Mouse (Mus musculus) left cerebral cortex, postnatal 36 days (tissue): Measurements from ENCODE around the gene Sdr39u1. TPM values are rescaled to one million over a fixed set of nuclear protein-coding genes. Genes with fewer than 3 reads are reported as not detected.

ENCODE experiments used
- DNase-seq, 2 experiments: peaks; one replicate each; pipeline ENCODE4 v3.0.0; 2021 to 2022; ENCODE audit warnings: low spot score in 2 of 2, mixed read lengths in 1 of 2
- intact Hi-C: fragments of 180-260 bp; cut with DNase I; formaldehyde crosslinking; loops from one replicate; pipeline ENCODE4 v1.15.1; 2025
- total RNA-seq, 2 experiments: library from RNA; stranded (reverse); gene quantifications; 2 replicates each; pipeline ENCODE4 v1.2.3; 2021

Sdr39u1 gene
- 100 to 1,000 TPM in 1 of 2 experiments, 10 to 100 TPM in 1; 89.7 to 104 TPM for total RNA-seq

GRCm38 (mm10) chr14:55899701-55900413 lies at the start of gene Sdr39u1:
Sdr39u1 (minus strand) TSS chr14:55900293.
- intact Hi-C loops: no loop called here
- peak; percentile 87 for DNase-seq

GRCm38 (mm10) chr14:55946269-55946969 lies 46.3 kb upstream of the Sdr39u1 start:
- intact Hi-C loops: no loop called here
- DNase-seq: no peak

DNA sequence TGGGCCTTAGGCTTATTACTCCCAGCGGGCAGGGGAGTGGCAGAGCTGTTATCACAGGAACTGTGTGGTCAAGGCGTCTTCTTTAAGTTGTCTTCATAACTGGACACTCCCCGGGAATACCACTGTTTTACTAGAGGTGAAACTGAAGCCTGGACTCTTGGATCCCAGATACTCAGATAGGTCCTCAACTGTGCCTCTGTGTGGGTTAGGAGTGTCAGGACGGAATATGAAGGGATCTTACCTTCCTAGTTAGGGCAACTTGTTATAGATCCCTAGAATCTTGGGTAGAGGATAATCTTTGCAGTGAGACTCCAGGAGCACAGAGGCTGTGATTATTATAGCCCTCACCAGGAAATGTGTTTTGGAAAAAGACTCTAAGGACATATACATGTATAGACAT lies 44.5 kb upstream of the Sdr39u1 start, which contains the start of gene Cma1:
TSS of gene Cma1 (minus strand) at position 101 of the 400 bp plus-strand sequence.
- intact Hi-C loops: no loop called here
- DNase-seq: no peak

- intact Hi-C loops: no loop called here
- DNase-seq: no peak
Measured at GRCm38 (mm10) chr14:55943601-55944000, 43.5 kb upstream of the Sdr39u1 start.

- intact Hi-C loops: no loop called here
- DNase-seq: no peak
Measured at GRCm38 (mm10) chr14:55940070-55940800, 40.1 kb upstream of the Sdr39u1 start.

DNA sequence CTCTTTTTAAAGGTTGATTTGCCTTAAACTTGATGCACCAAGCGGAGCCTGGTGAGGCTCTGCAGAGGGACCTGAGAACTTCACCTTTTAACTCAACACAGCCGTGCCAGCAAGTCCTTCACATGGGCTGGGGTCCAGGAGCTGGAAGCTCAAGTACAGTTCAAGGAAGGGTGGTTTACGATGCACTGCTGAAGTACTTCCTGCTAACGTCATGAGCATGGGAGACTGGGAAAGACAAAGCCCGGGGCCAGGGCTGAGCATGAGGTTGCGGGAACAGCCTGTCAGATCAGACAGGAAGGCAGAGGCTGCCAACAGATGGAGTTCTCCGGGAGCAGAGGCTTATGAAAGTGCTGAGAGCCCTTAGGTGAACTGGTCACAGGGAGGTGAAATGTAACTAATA lies 33.5 kb upstream of the Sdr39u1 start:
- intact Hi-C loops: no loop called here
- DNase-seq: no peak

DNA sequence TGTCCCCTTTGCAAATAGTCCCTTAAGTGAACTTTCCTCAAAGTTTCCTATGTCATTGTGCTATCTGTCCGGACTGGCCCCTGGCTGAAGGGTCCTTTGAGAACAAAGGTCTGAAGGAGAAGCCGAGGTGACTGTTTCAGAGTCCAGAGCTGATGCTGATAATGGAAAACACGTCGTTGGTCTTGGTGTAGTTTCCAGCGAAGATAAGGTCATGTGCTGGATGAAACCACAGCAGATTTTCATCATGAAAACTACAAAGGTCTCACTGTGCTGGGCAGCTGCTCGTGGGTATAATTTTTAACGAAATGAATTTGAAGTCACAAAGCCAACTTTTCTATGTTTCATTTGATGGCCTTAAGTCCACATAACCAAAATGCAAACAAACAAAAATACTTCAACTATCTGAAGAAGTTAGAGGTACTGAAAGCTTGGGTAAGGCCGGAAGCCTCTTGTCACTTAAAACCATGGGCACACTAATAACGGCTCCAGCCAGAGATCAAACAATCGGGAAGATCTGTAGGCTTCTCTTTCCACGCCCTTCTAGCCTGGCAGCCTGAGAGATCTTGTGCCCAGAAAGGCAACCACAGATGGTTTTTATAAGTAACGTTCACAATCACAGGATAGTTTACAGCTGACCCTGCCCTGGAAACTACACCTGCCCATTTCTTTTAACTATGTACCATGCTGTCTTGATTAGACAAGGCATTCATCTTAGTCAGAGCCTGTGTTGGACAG lies 29.3 kb upstream of the Sdr39u1 start:
- no peak for DNase-seq
- intact Hi-C loops: no loop called here

DNA sequence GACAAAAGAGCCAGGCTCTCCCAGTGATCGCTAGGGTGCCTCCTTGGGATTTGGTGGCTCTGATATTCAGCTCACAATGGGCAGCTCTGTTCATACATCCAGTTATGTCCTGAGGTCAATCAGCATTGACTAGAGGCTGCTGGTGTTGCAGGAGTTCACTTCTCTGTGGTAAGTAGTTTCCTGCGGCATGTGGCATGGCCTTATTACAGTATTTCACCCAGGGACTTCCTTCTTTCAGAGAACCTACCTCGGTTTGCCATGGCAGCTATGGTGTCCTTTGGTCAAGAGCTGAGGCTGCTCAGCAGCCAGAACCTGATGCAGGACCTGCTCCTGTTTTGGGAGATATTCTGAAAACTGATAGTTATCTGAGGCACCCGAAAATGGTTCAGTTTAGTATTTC lies 26.8 kb upstream of the Sdr39u1 start:
- DNase-seq: no peak
- intact Hi-C loops: no loop called here

GRCm38 (mm10) chr14:55922475-55923232 lies 22.6 kb upstream of the Sdr39u1 start:
- no peak for DNase-seq
- intact Hi-C loops: no loop called here

- DNase-seq: peak; percentile 36 to 58
Measured at GRCm38 (mm10) chr14:55918240-55919082, 18.4 kb upstream of the Sdr39u1 start.

DNA sequence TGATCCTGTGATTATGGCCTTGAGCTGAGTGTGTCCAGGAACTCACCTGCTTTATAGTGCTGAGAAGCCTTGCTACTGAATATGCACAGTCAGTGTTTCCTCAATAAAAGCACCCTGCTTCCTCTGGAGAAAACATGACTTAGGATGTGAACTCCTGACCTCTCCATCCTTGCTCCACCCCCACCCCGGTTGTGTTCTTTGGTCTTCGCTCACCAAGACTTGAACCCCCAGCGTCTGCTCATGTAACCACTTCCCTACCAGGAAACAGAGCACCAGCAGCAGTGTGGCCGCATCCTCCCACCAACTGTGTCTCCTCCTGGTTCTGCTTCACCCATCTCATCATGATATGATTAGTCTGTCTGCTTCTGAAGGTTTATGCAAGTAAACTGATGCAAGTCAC lies 13.3 kb upstream of the Sdr39u1 start:
- no peak for DNase-seq
- intact Hi-C loops: no loop called here

More at GRCm38 (mm10) chr14:55918240-55919082, 18.4 kb upstream of the Sdr39u1 start:
- intact Hi-C loops: loop anchor here (2.0 to 5.0 kb wide), 3 partner anchors 46 to 151 kb away; partner anchors contain the start of genes Ltb4r1 and Nfatc4

GRCm38 (mm10) chr14:55905518-55905917 lies 5.4 kb upstream of the Sdr39u1 start:
- DNase-seq: no peak
- intact Hi-C loops: no loop called here

DNA sequence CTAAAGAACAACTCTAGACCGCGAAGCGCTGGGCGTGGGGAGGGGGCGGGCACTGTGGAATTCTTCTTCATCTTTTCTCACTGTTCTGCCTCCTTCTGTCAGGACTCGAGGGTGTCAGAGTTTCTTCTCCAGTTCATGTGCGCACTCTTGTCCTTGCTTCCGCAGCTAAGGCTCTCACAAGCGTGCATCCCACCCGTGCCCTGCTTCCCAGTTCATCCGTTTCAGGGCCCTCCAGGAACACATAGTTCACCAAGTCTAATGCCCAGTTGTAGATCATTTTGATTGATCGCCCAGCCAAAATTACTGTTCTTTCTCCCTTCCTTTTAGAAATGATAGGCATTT lies 292 bp upstream of the Sdr39u1 start:
- intact Hi-C loops: no loop called here
- DNase-seq: no peak

- intact Hi-C loops: no loop called here
- no peak for DNase-seq
Measured at GRCm38 (mm10) chr14:55898947-55899346, 1.1 kb downstream of the Sdr39u1 start.

- intact Hi-C loops: no loop called here
- no peak for DNase-seq
Measured at GRCm38 (mm10) chr14:55897671-55898070, 2.4 kb downstream of the Sdr39u1 start.

- no peak for DNase-seq
- intact Hi-C loops: no loop called here
Measured at GRCm38 (mm10) chr14:55886571-55887382, 13.3 kb downstream of the Sdr39u1 start.

DNA sequence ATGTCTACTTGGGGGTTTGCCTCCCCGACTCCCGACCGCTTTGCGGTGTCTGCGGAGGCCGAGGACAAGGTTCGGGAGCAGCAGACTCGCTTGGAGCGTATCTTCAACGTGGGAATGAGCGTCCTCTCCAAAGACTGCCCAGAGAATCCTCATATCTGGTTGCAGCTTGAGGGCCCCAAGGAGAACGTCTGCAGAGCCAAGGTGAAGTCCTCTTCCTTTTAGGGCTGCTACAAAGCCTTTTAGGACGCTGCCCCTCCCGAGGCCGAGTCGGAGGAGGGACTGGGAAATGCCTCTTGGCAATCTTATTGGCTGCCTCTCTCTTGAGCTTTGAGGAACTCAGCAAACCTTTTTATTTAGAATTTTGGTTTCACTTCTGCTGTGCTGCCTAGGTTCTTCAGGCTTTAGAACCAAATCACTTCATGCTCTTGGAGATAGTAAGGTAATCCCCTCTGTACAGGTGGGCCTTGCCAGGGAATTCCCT lies 14.3 kb downstream of the Sdr39u1 start:
- peak; percentile 32 to 39 for DNase-seq
- intact Hi-C loops: no loop called here
